Mouse (Mus musculus) midbrain, embryonic 12.5 days (tissue): ENCODE measurements around the gene Fbxo2. TPM values are rescaled to one million over a fixed set of nuclear protein-coding genes. Genes with fewer than 3 reads are reported as not detected.
"Not testable (repeated sequence)": the region's sequence is repeated elsewhere in the genome, so short reads cannot be mapped to it uniquely, and the experiment has no call there.

Experiments used
- ATAC-seq: fragments of 200-750 bp; cut with Nextera tagmentation; 2 replicates; pipeline ENCODE4 v1.8.0; 2017; ENCODE audit warnings: low read depth, moderate TSS enrichment, moderate library complexity; ENCODE audit not compliant: low FRiP score
- H3K27ac ChIP-seq: fragments of 300-500 bp; sonication (generic); replicated peaks from 2 replicates; pipeline ENCODE4 v1.5.1; 2016; ENCODE audit warnings: mild to moderate bottlenecking
- H3K27me3 ChIP-seq: fragments of 300-500 bp; sonication (generic); 2 replicates; pipeline ENCODE4 v1.6.1; 2016; ENCODE audit warnings: mild to moderate bottlenecking
- H3K36me3 ChIP-seq: fragments of 300-500 bp; sonication (generic); 2 replicates; pipeline ENCODE4 v1.6.1; 2016
- H3K4me1 ChIP-seq: fragments of 300-500 bp; sonication (generic); 2 replicates; pipeline ENCODE4 v1.6.1; 2016
- H3K4me2 ChIP-seq: fragments of 300-500 bp; sonication (generic); replicated peaks from 2 replicates; pipeline ENCODE4 v1.6.1; 2016; ENCODE audit warnings: mild to moderate bottlenecking, moderate library complexity
- H3K4me3 ChIP-seq: fragments of 300-500 bp; sonication (generic); 2 replicates; pipeline ENCODE4 v1.5.1; 2016; ENCODE audit warnings: mild to moderate bottlenecking
- H3K9ac ChIP-seq: fragments of 300-500 bp; sonication (generic); replicated peaks from 2 replicates; pipeline ENCODE4 v1.6.1; 2016; ENCODE audit warnings: mild to moderate bottlenecking, moderate library complexity
- H3K9me3 ChIP-seq: fragments of 300-500 bp; sonication (generic); 2 replicates; pipeline ENCODE4 v1.6.1; 2016; ENCODE audit warnings: mild to moderate bottlenecking
- WGBS: fragments of 180-500 bp; shearing (Covaris S2); methylation state at CpG from one replicate; pipeline ENCODE4 v1.1.7; 2016; 5-methylcytosine and 5-hydroxymethylcytosine counted together
- polyA plus RNA-seq: library from polyadenylated mRNA; unstranded; fragments of >200 nt; fragmentation: Nextera tagmentation; extraction: Ambion mirVana; gene quantifications from 2 replicates; pipeline ENCODE4 v1.2.1, GENCODE M21; 2016

The Fbxo2 gene
- polyA plus RNA-seq: 1.5 and 2.1 TPM in 2 replicates

GRCm38 (mm10) chr4:148160436-148161390 is at the start of gene Fbxo2, which contains the start of gene Fbxo44:
Fbxo2 (plus strand) TSS chr4:148160621.
Fbxo44 (minus strand) TSS chr4:148160482.
- Histone ChIP-seq H3K27me3 (peaks cover 55% of the 10 kb centered on the region), H3K9ac (peak within 1 kb of the TSS; percentile 87), H3K9me3 (no peaks in the 10 kb centered on the region), H3K4me2 (peak within 1 kb of the TSS; percentile 92), H3K4me1 (peaks cover 39% of the 10 kb centered on the region), H3K27ac (peak within 1 kb of the TSS; percentile 92), H3K4me3 (peak within 1 kb of the TSS; percentile 74), H3K36me3 (peaks cover 25% of the 10 kb centered on the region)
- WGBS: under 1% methylated on average over 43 of the region's 43 CpGs
- ATAC-seq: peak; percentile 16; the same call in 1 of the 2 replicates

GRCm38 (mm10) chr4:148112519-148112918 is 47.9 kb upstream of the Fbxo2 start:
- no peak for ATAC-seq
- Histone ChIP-seq H3K4me1 (peaks cover 10% of the 10 kb centered on the region), H3K4me3 (no peak overlapping the region), H3K36me3 (peaks cover 66% of the 10 kb centered on the region), H3K4me2 (no peak overlapping the region), H3K9me3 (no peaks in the 10 kb centered on the region; the same call in 1 of the 2 replicates), H3K9ac (0 out of 2 replicates have a peak overlapping the region, but pooled peaks have one; percentile 6), H3K27ac (no peak overlapping the region), H3K27me3 (peaks cover 2% of the 10 kb centered on the region)
- WGBS: 85% methylated on average over 12 of the region's 12 CpGs

GRCm38 (mm10) chr4:148114758-148115391 is 45.5 kb upstream of the Fbxo2 start:
- H3K4me1 ChIP-seq: peaks cover 10% of the 10 kb centered on the region
- H3K4me3 ChIP-seq: no peak overlapping the region
- peaks cover 2% of the 10 kb centered on the region for H3K27me3 ChIP-seq
- H3K27ac ChIP-seq: peak overlapping the region; percentile 80
- H3K9me3 ChIP-seq: no peaks in the 10 kb centered on the region; the same call in 1 of the 2 replicates
- ATAC-seq: peak; percentile 78
- 5% methylated on average over 15 of the region's 15 CpGs for WGBS
- H3K4me2 ChIP-seq: peak overlapping the region; percentile 16; the same call in 1 of the 2 replicates
- H3K9ac ChIP-seq: peak overlapping the region; percentile 24
- H3K36me3 ChIP-seq: peaks cover 43% of the 10 kb centered on the region

GRCm38 (mm10) chr4:148115467-148115866 is 45.0 kb upstream of the Fbxo2 start:
- peak overlapping the region; percentile 24 for H3K9ac ChIP-seq
- no peaks in the 10 kb centered on the region; the same call in 1 of the 2 replicates for H3K9me3 ChIP-seq
- peaks cover 2% of the 10 kb centered on the region for H3K27me3 ChIP-seq
- 0 out of 2 replicates have a peak overlapping the region, but pooled peaks have one; percentile 0 for H3K4me2 ChIP-seq
- H3K4me1 ChIP-seq: peaks cover 10% of the 10 kb centered on the region
- H3K36me3 ChIP-seq: peaks cover 37% of the 10 kb centered on the region
- H3K27ac ChIP-seq: peak overlapping the region; percentile 80
- ATAC-seq: peak; percentile 34
- H3K4me3 ChIP-seq: no peak overlapping the region
- 3% methylated on average over 15 of the region's 15 CpGs for WGBS

- H3K4me2 ChIP-seq: no peak overlapping the region
- no peak overlapping the region for H3K27ac ChIP-seq
- H3K27me3 ChIP-seq: peaks cover 2% of the 10 kb centered on the region
- no peak for ATAC-seq
- no peak overlapping the region for H3K4me3 ChIP-seq
- H3K9me3 ChIP-seq: no peaks in the 10 kb centered on the region; the same call in 1 of the 2 replicates
- H3K9ac ChIP-seq: no peak overlapping the region
- peaks cover 17% of the 10 kb centered on the region for H3K4me1 ChIP-seq
- H3K36me3 ChIP-seq: peaks cover 27% of the 10 kb centered on the region
- 71% methylated on average over 4 of the region's 4 CpGs for WGBS
These were observed 43.8 kb upstream of the Fbxo2 start for GRCm38 (mm10) chr4:148116657-148117056.

GRCm38 (mm10) chr4:148117392-148117791 is 43.0 kb upstream of the Fbxo2 start:
- Histone ChIP-seq H3K36me3 (peaks cover 21% of the 10 kb centered on the region), H3K9me3 (no peaks in the 10 kb centered on the region; the same call in 1 of the 2 replicates), H3K4me1 (peaks cover 24% of the 10 kb centered on the region), H3K9ac (no peak overlapping the region), H3K27ac (no peak overlapping the region), H3K4me3 (no peak overlapping the region), H3K4me2 (no peak overlapping the region), H3K27me3 (peaks cover 2% of the 10 kb centered on the region; the same call in 1 of the 2 replicates)
- 77% methylated on average over 4 of the region's 4 CpGs for WGBS
- no peak for ATAC-seq

- 87% methylated on average over 9 of the region's 9 CpGs for WGBS
- not testable (repeated sequence) for H3K9me3 ChIP-seq
- peaks cover 37% of the 10 kb centered on the region for H3K4me1 ChIP-seq
These were observed 40.8 kb upstream of the Fbxo2 start for GRCm38 (mm10) chr4:148119578-148119977.

GRCm38 (mm10) chr4:148120555-148120954 is 39.9 kb upstream of the Fbxo2 start:
- H3K4me1 ChIP-seq: peaks cover 31% of the 10 kb centered on the region
- no peak overlapping the region for H3K4me3 ChIP-seq
- 0 out of 2 replicates have a peak, but pooled peaks cover 3% of the 10 kb centered on the region for H3K36me3 ChIP-seq
- no peak overlapping the region for H3K27ac ChIP-seq
- H3K4me2 ChIP-seq: no peak overlapping the region
- no peak for ATAC-seq
- H3K27me3 ChIP-seq: no peaks in the 10 kb centered on the region; the same call in 1 of the 2 replicates
- WGBS: 85% methylated on average over 9 of the region's 9 CpGs
- H3K9ac ChIP-seq: no peak overlapping the region
- H3K9me3 ChIP-seq: no peaks in the 10 kb centered on the region; the same call in 1 of the 2 replicates

More at GRCm38 (mm10) chr4:148119578-148119977, 40.8 kb upstream of the Fbxo2 start:
- H3K4me2 ChIP-seq, H3K9ac ChIP-seq, H3K36me3 ChIP-seq, ATAC-seq, H3K27ac ChIP-seq, H3K4me3 ChIP-seq, H3K27me3 ChIP-seq: not testable (repeated sequence)

GRCm38 (mm10) chr4:148121362-148121761 is 39.1 kb upstream of the Fbxo2 start:
- 82% methylated on average over 4 of the region's 4 CpGs for WGBS
- Histone ChIP-seq H3K4me1 (peaks cover 28% of the 10 kb centered on the region), H3K36me3 (no peaks in the 10 kb centered on the region), H3K9ac (no peak overlapping the region), H3K27ac (0 out of 2 replicates have a peak overlapping the region, but pooled peaks have one; percentile 72), H3K27me3 (no peaks in the 10 kb centered on the region), H3K9me3 (no peaks in the 10 kb centered on the region; the same call in 1 of the 2 replicates), H3K4me2 (no peak overlapping the region), H3K4me3 (no peak overlapping the region)
- ATAC-seq: no peak

GRCm38 (mm10) chr4:148121982-148122693 is 38.3 kb upstream of the Fbxo2 start:
- H3K9ac ChIP-seq: no peak overlapping the region; the same call in 1 of the 2 replicates
- H3K27ac ChIP-seq: peak overlapping the region; percentile 72
- H3K36me3 ChIP-seq: no peaks in the 10 kb centered on the region
- no peak overlapping the region for H3K4me3 ChIP-seq
- peak overlapping the region; percentile 12; the same call in 1 of the 2 replicates for H3K4me2 ChIP-seq
- H3K4me1 ChIP-seq: peaks cover 36% of the 10 kb centered on the region
- peak; percentile 86 for ATAC-seq
- 7% methylated on average over 6 of the region's 6 CpGs for WGBS
- H3K9me3 ChIP-seq: no peaks in the 10 kb centered on the region; the same call in 1 of the 2 replicates
- 0 out of 2 replicates have a peak, but pooled peaks cover under 1% of the 10 kb centered on the region for H3K27me3 ChIP-seq

GRCm38 (mm10) chr4:148122694-148123066 is 37.7 kb upstream of the Fbxo2 start:
- Histone ChIP-seq H3K9ac (no peak overlapping the region; the same call in 1 of the 2 replicates), H3K27me3 (0 out of 2 replicates have a peak, but pooled peaks cover 2% of the 10 kb centered on the region), H3K36me3 (no peaks in the 10 kb centered on the region), H3K4me1 (peaks cover 37% of the 10 kb centered on the region), H3K4me2 (peak overlapping the region; percentile 12; the same call in 1 of the 2 replicates), H3K9me3 (no peaks in the 10 kb centered on the region), H3K27ac (peak overlapping the region; percentile 72), H3K4me3 (no peak overlapping the region)
- WGBS: 69% methylated on average over 3 of the region's 3 CpGs
- ATAC-seq: no peak; the same call in 1 of the 2 replicates
